Mouse (Mus musculus): ENCODE results near the gene Vmn2r3. TPM values are rescaled to one million over a fixed set of nuclear protein-coding genes. Genes with fewer than 3 reads are reported as not detected.
"Not testable (repeated sequence)": the region's sequence is repeated elsewhere in the genome, so short reads cannot be mapped to it uniquely, and the experiment has no call there.

The Vmn2r3 gene
- not detected in 2 replicates for polyA plus RNA-seq (2015; fragmentation: Nextera tagmentation; extraction: Ambion mirVana)

GRCm38 (mm10) chr3:64289609-64290008 is at the start of gene Vmn2r3:
Vmn2r3 (minus strand) TSS chr3:64289709.
- ATAC-seq (ENCODE audit: low FRiP score, low TSS enrichment) = no peak
- H3K9me3 ChIP-seq (ENCODE audit: low read length) = no peaks in the 10 kb centered on the region
- H3K27ac ChIP-seq (ENCODE audit: low read length) = no peak within 1 kb of the TSS
- H3K4me3 ChIP-seq (ENCODE audit: low read length) = no peak within 1 kb of the TSS
- H3K36me3 ChIP-seq (ENCODE audit: insufficient read depth, low read length) = no peaks in the 10 kb centered on the region
- H3K4me1 ChIP-seq (ENCODE audit: insufficient read depth, low read length) = no peaks in the 10 kb centered on the region
- no peak within 1 kb of the TSS for H3K9ac ChIP-seq (replicated peaks; ENCODE audit: low read length)
- 82% methylated on average over 1 of the region's 1 CpGs for WGBS
- no peaks in the 10 kb centered on the region for H3K27me3 ChIP-seq (ENCODE audit: insufficient read depth, low read length)
- no peak within 1 kb of the TSS for H3K4me2 ChIP-seq (replicated peaks; ENCODE audit: low read depth, low read length)

DNA sequence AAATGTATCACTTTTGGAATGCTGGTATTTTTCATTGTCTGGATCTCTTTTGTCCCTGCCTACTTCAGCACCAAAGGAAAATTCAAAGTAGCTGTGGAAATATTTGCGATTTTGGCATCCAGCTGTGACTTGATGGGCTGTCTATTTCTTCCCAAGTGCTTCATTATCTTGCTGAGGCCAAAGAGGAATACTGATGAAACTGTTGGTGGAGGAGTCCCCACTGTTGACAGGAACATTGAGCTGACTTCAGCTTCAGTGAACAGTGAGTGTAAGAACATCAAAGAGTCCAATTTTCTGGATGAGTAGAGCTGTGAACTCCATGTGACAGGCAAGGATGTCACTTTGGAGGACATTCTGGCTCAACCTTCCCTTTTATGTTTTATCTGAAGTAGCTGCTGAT is 43.0 kb upstream of the Vmn2r3 start:
- ATAC-seq (ENCODE audit: low FRiP score, low TSS enrichment) = no peak
- 75% methylated on average over 1 of the region's 1 CpGs for WGBS
- H3K27ac ChIP-seq (ENCODE audit: low read length) = no peak overlapping the region
- H3K9me3 ChIP-seq (ENCODE audit: low read length) = no peaks in the 10 kb centered on the region
- no peak overlapping the region for H3K4me2 ChIP-seq (replicated peaks; ENCODE audit: low read depth, low read length)
- H3K36me3 ChIP-seq (ENCODE audit: insufficient read depth, low read length) = no peaks in the 10 kb centered on the region
- no peaks in the 10 kb centered on the region for H3K4me1 ChIP-seq (ENCODE audit: insufficient read depth, low read length)
- H3K4me3 ChIP-seq (ENCODE audit: low read length) = no peak overlapping the region
- no peaks in the 10 kb centered on the region for H3K27me3 ChIP-seq (ENCODE audit: insufficient read depth, low read length)
- H3K9ac ChIP-seq (replicated peaks; ENCODE audit: low read length) = no peak overlapping the region

DNA sequence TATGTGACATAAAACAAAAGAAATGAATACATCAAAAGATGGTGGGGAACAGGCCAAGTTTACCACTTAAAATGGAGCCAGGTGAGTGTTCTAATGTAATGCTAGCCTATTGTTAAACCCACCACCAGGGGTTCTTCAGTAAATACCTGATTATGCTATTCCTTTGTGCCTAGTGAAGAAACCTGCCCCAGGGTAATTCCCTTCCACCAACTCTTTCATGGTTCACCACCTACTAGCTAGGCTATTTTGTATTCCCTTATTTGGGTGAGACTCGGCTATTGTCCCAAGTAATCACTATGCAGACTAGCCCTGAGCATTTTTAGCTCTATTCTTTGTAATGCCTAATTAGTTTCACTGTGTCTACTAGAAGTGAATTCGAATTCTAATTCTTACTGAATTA is 32.3 kb upstream of the Vmn2r3 start:
- Histone ChIP-seq H3K27ac (ENCODE audit: low read length) (no peak overlapping the region), H3K4me1 (ENCODE audit: insufficient read depth, low read length) (no peaks in the 10 kb centered on the region), H3K4me2 (replicated peaks; ENCODE audit: low read depth, low read length) (no peak overlapping the region), H3K9me3 (ENCODE audit: low read length) (no peaks in the 10 kb centered on the region), H3K27me3 (ENCODE audit: insufficient read depth, low read length) (no peaks in the 10 kb centered on the region), H3K4me3 (ENCODE audit: low read length) (no peak overlapping the region), H3K36me3 (ENCODE audit: insufficient read depth, low read length) (no peaks in the 10 kb centered on the region), H3K9ac (replicated peaks; ENCODE audit: low read length) (no peak overlapping the region)
- WGBS = 73% methylated on average over 2 of the region's 2 CpGs
- no peak for ATAC-seq (ENCODE audit: low FRiP score, low TSS enrichment)

GRCm38 (mm10) chr3:64306799-64307198 is 17.3 kb upstream of the Vmn2r3 start:
- ATAC-seq (ENCODE audit: low FRiP score, low TSS enrichment) = no peak
- H3K4me2 ChIP-seq (replicated peaks; ENCODE audit: low read depth, low read length) = no peak overlapping the region
- no peak overlapping the region for H3K27ac ChIP-seq (ENCODE audit: low read length)
- H3K27me3 ChIP-seq (ENCODE audit: insufficient read depth, low read length) = no peaks in the 10 kb centered on the region
- H3K4me1 ChIP-seq (ENCODE audit: insufficient read depth, low read length) = no peaks in the 10 kb centered on the region
- no peaks in the 10 kb centered on the region for H3K36me3 ChIP-seq (ENCODE audit: insufficient read depth, low read length)
- H3K9me3 ChIP-seq (ENCODE audit: low read length) = no peaks in the 10 kb centered on the region
- no peak overlapping the region for H3K4me3 ChIP-seq (ENCODE audit: low read length)
- H3K9ac ChIP-seq (replicated peaks; ENCODE audit: low read length) = no peak overlapping the region

DNA sequence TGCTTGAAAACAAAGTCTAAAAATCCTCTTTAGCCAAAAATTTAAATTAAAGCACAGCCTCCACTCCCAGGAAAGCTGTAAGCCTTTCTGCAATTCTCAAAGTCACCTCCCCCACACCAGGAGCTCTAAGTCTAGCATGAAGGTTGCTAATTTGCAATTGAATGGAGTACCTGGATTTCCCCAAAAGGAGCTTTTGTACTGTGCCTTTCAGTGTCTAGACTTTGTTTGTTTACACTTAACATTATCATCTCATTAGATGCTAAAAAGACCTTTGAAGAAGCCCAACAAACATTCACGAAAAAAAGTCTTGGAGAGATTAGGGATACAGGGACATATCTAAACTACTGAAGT is 23.8 kb downstream of the Vmn2r3 start:
- H3K9me3 ChIP-seq (ENCODE audit: low read length) = no peaks in the 10 kb centered on the region
- H3K4me1 ChIP-seq (ENCODE audit: insufficient read depth, low read length) = no peaks in the 10 kb centered on the region
- no peak overlapping the region for H3K9ac ChIP-seq (replicated peaks; ENCODE audit: low read length)
- no peak for ATAC-seq (ENCODE audit: low FRiP score, low TSS enrichment)
- no peaks in the 10 kb centered on the region for H3K36me3 ChIP-seq (ENCODE audit: insufficient read depth, low read length)
- no peak overlapping the region for H3K4me2 ChIP-seq (replicated peaks; ENCODE audit: low read depth, low read length)
- H3K27me3 ChIP-seq (ENCODE audit: insufficient read depth, low read length) = no peaks in the 10 kb centered on the region
- no peak overlapping the region for H3K27ac ChIP-seq (ENCODE audit: low read length)
- no peak overlapping the region for H3K4me3 ChIP-seq (ENCODE audit: low read length)
- 24% methylated on average over 1 of the region's 1 CpGs for WGBS

DNA sequence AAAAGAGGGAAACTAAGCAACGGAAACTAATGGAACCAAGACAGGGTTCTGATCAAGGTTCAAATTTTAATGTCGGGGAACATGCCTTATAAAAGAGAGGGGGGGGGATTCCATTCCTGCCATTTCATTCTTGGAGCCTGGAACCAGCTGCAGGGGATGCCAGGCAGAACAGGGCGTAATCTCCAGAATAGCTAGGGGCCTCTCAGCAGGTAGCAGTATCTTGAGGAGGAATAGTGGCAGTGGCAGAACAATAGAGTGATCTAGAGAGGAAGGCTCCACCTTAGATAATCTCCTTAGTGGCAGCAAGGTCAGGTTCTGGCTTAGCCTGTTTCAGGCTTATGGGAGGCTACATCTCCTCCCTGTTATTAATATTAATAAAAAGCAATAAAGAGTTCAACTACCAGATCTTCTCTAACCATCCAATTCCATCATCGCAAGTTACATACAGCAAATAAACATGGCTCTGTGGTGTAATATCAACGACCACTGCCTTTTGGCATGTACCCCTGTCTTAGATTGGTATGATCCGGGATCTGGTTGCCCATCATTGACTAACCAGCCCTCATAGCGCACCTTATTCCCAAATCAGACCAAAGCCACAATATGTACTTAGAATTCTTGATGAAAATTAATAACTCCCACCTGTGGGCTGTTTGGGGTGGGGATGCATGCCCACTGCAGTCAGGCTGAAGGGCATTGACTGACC is 24.3 kb downstream of the Vmn2r3 start:
- H3K27ac ChIP-seq (ENCODE audit: low read length); H3K4me3 ChIP-seq (ENCODE audit: low read length); H3K27me3 ChIP-seq (ENCODE audit: insufficient read depth, low read length); H3K36me3 ChIP-seq (ENCODE audit: insufficient read depth, low read length); H3K9ac ChIP-seq (replicated peaks; ENCODE audit: low read length); H3K9me3 ChIP-seq (ENCODE audit: low read length); H3K4me2 ChIP-seq (replicated peaks; ENCODE audit: low read depth, low read length); ATAC-seq (ENCODE audit: low FRiP score, low TSS enrichment); H3K4me1 ChIP-seq (ENCODE audit: insufficient read depth, low read length): not testable (repeated sequence)
- WGBS = 41% methylated on average over 7 of the region's 7 CpGs

DNA sequence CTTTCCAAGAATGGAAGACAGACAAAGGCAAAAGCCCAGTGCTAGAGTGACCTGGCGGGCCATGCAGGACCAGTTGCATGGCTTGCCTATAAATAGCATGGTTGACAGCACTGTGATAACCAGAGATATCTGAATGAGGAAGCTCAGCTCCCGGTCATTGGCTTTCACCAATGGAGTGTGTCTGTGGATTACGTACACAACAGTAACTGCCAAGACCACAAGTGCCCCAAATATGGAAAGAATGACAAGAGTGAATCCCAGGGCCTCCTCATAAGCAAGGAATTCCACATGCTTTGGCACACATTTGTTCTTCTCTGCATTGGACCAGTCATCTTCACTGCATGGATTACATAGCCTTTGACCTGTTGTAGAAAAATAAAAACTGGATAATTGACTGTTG is 29.9 kb downstream of the Vmn2r3 start:
- Histone ChIP-seq H3K36me3 (ENCODE audit: insufficient read depth, low read length) (no peaks in the 10 kb centered on the region), H3K4me2 (replicated peaks; ENCODE audit: low read depth, low read length) (no peak overlapping the region), H3K4me1 (ENCODE audit: insufficient read depth, low read length) (no peaks in the 10 kb centered on the region), H3K9ac (replicated peaks; ENCODE audit: low read length) (no peak overlapping the region), H3K27ac (ENCODE audit: low read length) (no peak overlapping the region), H3K4me3 (ENCODE audit: low read length) (no peak overlapping the region), H3K27me3 (ENCODE audit: insufficient read depth, low read length) (no peaks in the 10 kb centered on the region), H3K9me3 (ENCODE audit: low read length) (no peaks in the 10 kb centered on the region)
- WGBS = 84% methylated on average over 3 of the region's 3 CpGs
- no peak for ATAC-seq (ENCODE audit: low FRiP score, low TSS enrichment)

- WGBS = 83% methylated on average over 5 of the region's 5 CpGs
- H3K27ac ChIP-seq (ENCODE audit: low read length) = no peak overlapping the region
- no peak overlapping the region for H3K4me2 ChIP-seq (replicated peaks; ENCODE audit: low read depth, low read length)
- ATAC-seq (ENCODE audit: low FRiP score, low TSS enrichment) = no peak
- no peaks in the 10 kb centered on the region; the same call in 1 of the 2 replicates for H3K9me3 ChIP-seq (ENCODE audit: low read length)
- no peaks in the 10 kb centered on the region for H3K36me3 ChIP-seq (ENCODE audit: insufficient read depth, low read length)
- H3K27me3 ChIP-seq (ENCODE audit: insufficient read depth, low read length) = no peaks in the 10 kb centered on the region
- no peaks in the 10 kb centered on the region for H3K4me1 ChIP-seq (ENCODE audit: insufficient read depth, low read length)
- no peak overlapping the region for H3K4me3 ChIP-seq (ENCODE audit: low read length)
- H3K9ac ChIP-seq (replicated peaks; ENCODE audit: low read length) = no peak overlapping the region
These were observed 37.9 kb downstream of the Vmn2r3 start for GRCm38 (mm10) chr3:64251646-64252045.

- H3K4me2 ChIP-seq (replicated peaks; ENCODE audit: low read depth, low read length); H3K27me3 ChIP-seq (ENCODE audit: insufficient read depth, low read length); H3K27ac ChIP-seq (ENCODE audit: low read length); H3K4me1 ChIP-seq (ENCODE audit: insufficient read depth, low read length); H3K36me3 ChIP-seq (ENCODE audit: insufficient read depth, low read length); ATAC-seq (ENCODE audit: low FRiP score, low TSS enrichment); H3K4me3 ChIP-seq (ENCODE audit: low read length); H3K9ac ChIP-seq (replicated peaks; ENCODE audit: low read length); H3K9me3 ChIP-seq (ENCODE audit: low read length): not testable (repeated sequence)
- WGBS = 76% methylated on average over 6 of the region's 6 CpGs
These were observed 39.0 kb downstream of the Vmn2r3 start for GRCm38 (mm10) chr3:64250461-64250860.

GRCm38 (mm10) chr3:64235459-64235858 is 54.0 kb downstream of the Vmn2r3 start:
- H3K27ac ChIP-seq (ENCODE audit: low read length); H3K4me3 ChIP-seq (ENCODE audit: low read length); H3K36me3 ChIP-seq (ENCODE audit: insufficient read depth, low read length); H3K4me1 ChIP-seq (ENCODE audit: insufficient read depth, low read length); H3K9ac ChIP-seq (replicated peaks; ENCODE audit: low read length); H3K27me3 ChIP-seq (ENCODE audit: insufficient read depth, low read length); H3K4me2 ChIP-seq (replicated peaks; ENCODE audit: low read depth, low read length); H3K9me3 ChIP-seq (ENCODE audit: low read length); ATAC-seq (ENCODE audit: low FRiP score, low TSS enrichment): not testable (repeated sequence)
- WGBS = 87% methylated on average over 6 of the region's 6 CpGs

All from kidney, embryonic 16.5 days (tissue).